Mouse (Mus musculus): ENCODE results near the gene Mllt10.

DNA sequence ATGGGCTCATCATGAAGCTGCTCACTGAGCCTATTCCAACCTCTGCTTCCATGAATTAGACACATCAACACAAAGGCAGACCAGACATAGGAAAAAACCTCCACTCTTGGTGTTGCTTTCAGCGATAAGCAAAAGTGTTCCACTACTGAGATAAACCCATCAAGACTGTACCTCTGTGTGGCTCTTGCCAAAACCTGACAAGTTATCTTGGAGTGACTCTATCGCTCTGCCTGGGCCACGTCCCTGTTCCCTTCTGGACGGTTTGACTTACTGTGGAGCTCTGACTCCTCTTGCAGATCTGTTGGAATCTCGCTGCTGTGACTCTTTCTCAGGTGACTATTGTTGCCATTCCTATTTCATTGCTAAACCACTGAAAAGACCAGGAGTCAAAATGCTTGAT is 180.5 kb downstream of the Mllt10 start:
- no peak for TF ChIP-seq E2F4 (IDR thresholded peaks at IDR 0.05; ENCODE audit: insufficient read depth)
- no peak for TF ChIP-seq MYOD1 (IDR thresholded peaks at IDR 0.05; ENCODE audit: control insufficient read depth in 1 of 3, insufficient read length in 2 of 3, low read depth in 2 of 3)
- no peak for TF ChIP-seq POLR2A (IDR thresholded peaks at IDR 0.05; ENCODE audit: insufficient read length, low read depth)
- TF ChIP-seq TCF3 (IDR thresholded peaks at IDR 0.05; ENCODE audit: insufficient read length, low read depth) = no peak
- TF ChIP-seq USF1 (IDR thresholded peaks at IDR 0.05; ENCODE audit: low read depth) = no peak
- no peak for TF ChIP-seq MAX (IDR thresholded peaks at IDR 0.05; ENCODE audit: low read depth)
- TF ChIP-seq TCF12 (IDR thresholded peaks at IDR 0.05; ENCODE audit: insufficient read depth, poor library complexity, severe bottlenecking) = no peak
- no peak for TF ChIP-seq SRF (IDR thresholded peaks at IDR 0.05; ENCODE audit: control insufficient read depth, insufficient read length, low read depth)

All from myocyte (in vitro differentiated cells).